Mouse (Mus musculus): ENCODE results near the gene Gm11563.

GRCm38 (mm10) chr11:99634653-99635134 lies 24.1 kb downstream of the Gm11563 start, which contains the start of gene Krtap4-2:
- TF ChIP-seq CTCF (IDR thresholded peaks at IDR 0.05; ENCODE audit: borderline replicate concordance, insufficient read depth, low read length) (no peak), POLR2A (IDR thresholded peaks at IDR 0.05; ENCODE audit: low read depth, low read length) (no peak)

Data from embryonic fibroblast, embryonic 13.5 days (primary cell).